Mouse (Mus musculus) duodenum, adult 2 months (tissue): ENCODE measurements around the gene Ngp. TPM values are rescaled to one million over a fixed set of nuclear protein-coding genes. Genes with fewer than 3 reads are reported as not detected.

Source experiments
- polyA plus RNA-seq: library from polyadenylated mRNA; depleted of rRNA; stranded (reverse); fragments of >200 nt; gene quantifications from 2 replicates; pipeline ENCODE4 v1.2.3, GENCODE M21; 2012; ENCODE audit warnings: low replicate concordance; rRNA removed

Ngp gene
- polyA plus RNA-seq = not detected in 2 replicates

DNA sequence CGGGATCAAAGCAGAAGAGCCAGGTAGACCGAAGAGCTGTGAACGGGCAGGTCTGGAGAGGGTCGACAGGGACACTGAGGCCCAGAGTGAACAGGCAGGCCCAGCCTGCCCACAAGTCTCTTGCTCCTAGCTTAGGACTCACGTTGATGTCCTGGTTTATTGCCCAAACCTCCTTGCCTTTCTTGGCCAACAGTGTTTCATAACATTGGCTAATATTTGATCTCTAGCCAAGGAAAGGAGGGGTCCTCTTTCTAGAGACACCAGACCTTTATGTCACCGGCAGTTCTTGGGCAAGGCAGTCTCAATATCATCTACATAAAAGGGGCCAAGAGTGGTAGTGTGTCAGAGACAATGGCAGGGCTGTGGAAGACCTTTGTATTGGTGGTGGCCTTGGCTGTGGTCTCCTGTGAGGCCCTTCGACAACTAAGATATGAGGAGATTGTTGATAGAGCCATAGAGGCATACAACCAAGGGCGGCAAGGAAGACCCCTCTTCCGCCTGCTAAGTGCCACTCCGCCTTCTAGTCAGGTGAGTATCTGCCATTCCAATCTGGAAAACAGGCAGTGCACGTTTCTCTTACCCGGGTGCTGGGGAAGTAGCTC, at the start of gene Ngp:
Gene Ngp, plus strand, starts transcription at position 237 of the 602 bp plus-strand sequence.

DNA sequence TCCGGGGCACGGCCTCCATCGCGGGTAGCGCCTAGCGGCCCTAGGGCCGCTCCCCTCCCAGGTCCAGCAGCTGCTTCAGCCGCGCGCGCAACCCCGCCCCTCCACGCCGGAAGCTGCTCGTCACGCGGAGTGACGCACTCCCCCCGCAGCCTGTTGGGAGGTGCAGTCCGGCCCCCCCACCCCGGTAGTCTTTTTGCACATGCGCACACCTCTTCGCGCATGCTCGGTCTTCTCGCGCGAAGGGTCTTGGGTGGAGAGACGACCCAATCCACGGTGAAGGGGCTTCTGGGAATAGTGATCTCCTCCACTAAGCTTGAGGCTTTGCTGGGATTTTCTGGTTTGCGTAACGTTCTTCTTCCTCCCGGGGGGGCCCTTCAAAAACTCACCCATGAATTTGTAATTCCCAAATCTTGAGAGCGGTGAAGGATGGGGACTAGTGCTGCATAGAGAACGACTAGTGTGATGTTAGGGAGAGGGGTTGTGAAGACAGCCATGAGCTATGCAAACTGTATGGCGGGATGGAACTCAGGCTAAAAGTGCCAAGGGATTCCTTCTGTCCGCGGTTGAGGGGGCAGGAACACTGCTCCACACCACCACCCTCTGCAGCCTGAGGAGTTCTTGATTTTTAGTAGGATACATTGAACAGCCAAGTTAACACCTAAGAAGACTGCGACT, 11.3 kb upstream of the Ngp start, which contains the start of gene Ptpn23:
Gene Ptpn23, minus strand, starts transcription at position 115 of the 675 bp plus-strand sequence.

Other genes with a start within 250 kb of the Ngp start
- 0.24 and 0.26 TPM in 2 replicates for gene Cspg5, start 176.0 kb upstream of the Ngp start, polyA plus RNA-seq
- 4.6 and 6.5 TPM in 2 replicates for gene Elp6, start 114.6 kb upstream of the Ngp start, polyA plus RNA-seq
- gene Scap, start 86.5 kb upstream of the Ngp start, polyA plus RNA-seq = 27.0 and 31.7 TPM in 2 replicates
- gene Ptpn23, start 11.5 kb upstream of the Ngp start, polyA plus RNA-seq = 39.1 and 41.0 TPM in 2 replicates
- 9.8 and 10.6 TPM in 2 replicates for gene Klhl18, start 56.9 kb downstream of the Ngp start, polyA plus RNA-seq
- gene Kif9, start 57.2 kb downstream of the Ngp start, polyA plus RNA-seq = 0.05 and 0.74 TPM in 2 replicates
- 17.3 and 19.2 TPM in 2 replicates for gene Setd2, start 112.8 kb downstream of the Ngp start, polyA plus RNA-seq
- gene Nradd, start 204.7 kb downstream of the Ngp start, polyA plus RNA-seq = 3.7 and 4.2 TPM in 2 replicates
- gene Nbeal2, start 234.4 kb downstream of the Ngp start, polyA plus RNA-seq = 17.1 and 41.5 TPM in 2 replicates
- 54.2 and 81.1 TPM in 2 replicates for gene Ccdc12, start 236.8 kb downstream of the Ngp start, polyA plus RNA-seq